Mouse (Mus musculus) C2C12 (cell line): ENCODE measurements around the gene Shroom4. TPM values are rescaled to one million over a fixed set of nuclear protein-coding genes. Genes with fewer than 3 reads are reported as not detected.
A peak's percentile ranks its signal among the peaks of the same experiment; 100 is the strongest.

ENCODE experiments used
- H3K27me3 ChIP-seq: one replicate; pipeline ENCODE4 v1.6.1; 2011; ENCODE audit not compliant: control insufficient read depth, insufficient read depth, insufficient read length
- H3K36me3 ChIP-seq: one replicate; pipeline ENCODE4 v1.6.1; 2011; ENCODE audit not compliant: control insufficient read depth, insufficient read depth
- H3K4me3 ChIP-seq: one replicate; pipeline ENCODE4 v1.5.1; 2011; ENCODE audit warnings: mild to moderate bottlenecking, control low read depth; ENCODE audit not compliant: poor library complexity, insufficient read depth, severe bottlenecking
- H3K79me2 ChIP-seq: one replicate; pipeline ENCODE4 v1.6.1; 2011; ENCODE audit not compliant: control insufficient read depth, insufficient read depth
- H3K79me3 ChIP-seq: one replicate; pipeline ENCODE4 v1.6.1; 2011; ENCODE audit warnings: low read depth, control low read depth
- H3ac ChIP-seq: one replicate; pipeline ENCODE3; 2011; ENCODE audit warnings: low read depth; ENCODE audit not compliant: control insufficient read depth, insufficient read length
- CEBPB ChIP-seq: IDR thresholded peaks from one replicate; pipeline ENCODE4 v1.6.1; 2011; ENCODE audit warnings: low read depth, mild to moderate bottlenecking, control low read depth, moderate library complexity
- CTCF ChIP-seq: IDR thresholded peaks from one replicate; pipeline ENCODE4 v1.5.1; 2011; ENCODE audit not compliant: control insufficient read depth, insufficient read depth, insufficient read length
- FOSL1 ChIP-seq: IDR thresholded peaks from one replicate; pipeline ENCODE4 v1.8.0; 2011; ENCODE audit warnings: mild to moderate bottlenecking, low read length; ENCODE audit not compliant: poor library complexity, insufficient read depth, severe bottlenecking
- MAX ChIP-seq: IDR thresholded peaks from one replicate; pipeline ENCODE4 v1.6.1; 2011; ENCODE audit warnings: mild to moderate bottlenecking, control low read depth
- MYOD1 ChIP-seq: IDR thresholded peaks from one replicate; pipeline ENCODE4 v1.6.1; 2011; ENCODE audit warnings: low read depth; ENCODE audit not compliant: control insufficient read depth, insufficient read length
- MYOG ChIP-seq: IDR thresholded peaks from one replicate; pipeline ENCODE4 v1.6.1; 2011; ENCODE audit not compliant: control insufficient read depth, insufficient read length; ENCODE audit errors: extremely low read depth
- USF1 ChIP-seq: IDR thresholded peaks from one replicate; pipeline ENCODE4 v1.6.1; 2011; ENCODE audit warnings: low read depth, mild to moderate bottlenecking, control low read depth, moderate library complexity
- long read RNA-seq, 2 experiments: library from polyadenylated mRNA; unstranded; transcript quantifications; one replicate each; pipeline ENCODE4 v2.0.0; 2019 to 2020
- polyA plus RNA-seq: library from polyadenylated mRNA; unstranded; fragments of >200 nt; fragmentation: generic; extraction: Trizol; gene quantifications from one replicate; pipeline ENCODE4 v1.2.1, GENCODE M21; 2012; ENCODE audit warnings: missing spikeins

The Shroom4 gene
- 3.1 TPM for polyA plus RNA-seq
- long read RNA-seq, experiment 1, partial matches to known transcripts: 0 of 1 reads
- long read RNA-seq, experiment 1, other reads (novel, unspliced or antisense): 1 of 1 reads
- long read RNA-seq, experiment 2, partial matches to known transcripts: 2 of 11 reads
- long read RNA-seq, experiment 2, other reads (novel, unspliced or antisense): 9 of 11 reads

DNA sequence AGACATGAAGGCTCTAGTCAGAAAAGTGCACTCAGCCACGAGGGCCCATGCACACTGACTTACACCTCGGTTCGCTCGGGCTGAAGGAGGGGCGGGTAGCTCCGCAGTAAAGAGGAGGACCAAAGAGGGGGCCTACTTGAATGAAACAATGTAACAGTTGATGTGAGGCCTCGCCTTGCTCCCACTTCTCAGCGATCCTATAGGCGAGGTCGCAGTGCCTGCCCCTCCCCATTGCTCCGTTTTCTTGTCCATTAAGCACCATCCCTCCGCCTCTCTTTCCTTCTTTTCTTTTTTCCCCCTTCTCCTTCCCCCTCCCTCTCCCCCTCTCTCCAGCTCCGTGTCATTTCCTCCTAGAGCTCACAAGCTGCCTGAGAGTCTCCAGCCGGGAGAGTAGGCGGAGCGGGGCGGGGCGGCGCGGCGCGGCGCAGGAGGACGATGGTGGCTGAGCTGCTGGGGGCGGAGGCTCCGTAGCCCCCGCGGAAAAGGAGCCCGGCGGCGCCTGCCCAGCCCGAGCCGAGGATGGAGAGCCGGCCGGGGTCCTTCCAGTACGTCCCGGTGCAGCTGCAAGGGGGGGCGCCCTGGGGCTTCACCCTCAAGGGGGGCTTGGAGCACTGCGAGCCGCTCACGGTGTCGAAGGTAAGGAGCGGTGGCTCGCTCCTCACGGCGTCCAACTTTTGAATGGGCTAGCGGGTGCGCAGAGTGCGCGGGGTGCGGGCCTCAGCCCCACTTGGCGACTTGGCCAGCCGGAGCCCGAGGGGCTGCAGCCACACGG, at the start of gene Shroom4:
Shroom4 (plus strand) TSS at position 229 of the 772 bp plus-strand sequence.
- peak within 1 kb of the TSS; percentile 89 for H3ac ChIP-seq
- H3K79me2 ChIP-seq: peaks cover 13% of the 10 kb centered on the region
- H3K36me3 ChIP-seq: no peaks in the 10 kb centered on the region

DNA sequence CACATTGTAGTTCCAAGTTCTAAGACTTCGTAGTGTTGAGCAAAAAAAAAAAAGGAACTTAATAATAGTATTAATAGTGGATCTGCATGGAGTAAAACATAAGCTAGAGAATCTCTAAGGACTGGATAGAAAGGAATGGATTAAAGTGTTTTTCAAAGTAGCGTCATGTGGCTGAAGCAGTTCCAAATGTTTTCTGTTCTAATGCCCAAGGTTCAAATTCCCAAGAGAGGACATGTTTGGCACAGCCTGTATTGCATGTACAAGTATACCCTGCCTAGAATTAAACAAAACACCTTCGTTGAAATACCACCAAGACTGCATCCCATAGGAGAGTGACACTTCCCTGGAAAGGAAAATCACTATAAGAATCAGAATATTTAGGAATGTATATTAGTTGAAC, 42.8 kb upstream of the Shroom4 start:
- no peaks in the 10 kb centered on the region for H3K79me3 ChIP-seq
- no peaks in the 10 kb centered on the region for H3K36me3 ChIP-seq
- H3K79me2 ChIP-seq: no peaks in the 10 kb centered on the region
- H3K4me3 ChIP-seq: no peak overlapping the region
- no peaks in the 10 kb centered on the region for H3K27me3 ChIP-seq
- TF ChIP-seq MYOD1 (no peak), MYOG (no peak), CEBPB (no peak), CTCF (no peak), MAX (no peak), USF1 (no peak), FOSL1 (no peak)
- no peak overlapping the region for H3ac ChIP-seq

More for the DNA sequence above, at the start of gene Shroom4:
- TF ChIP-seq MYOD1 (no peak), MAX (no peak), USF1 (no peak)
- Histone ChIP-seq H3K4me3 (peak within 1 kb of the TSS; percentile 39), H3K79me3 (no peaks in the 10 kb centered on the region), H3K27me3 (no peaks in the 10 kb centered on the region)

DNA sequence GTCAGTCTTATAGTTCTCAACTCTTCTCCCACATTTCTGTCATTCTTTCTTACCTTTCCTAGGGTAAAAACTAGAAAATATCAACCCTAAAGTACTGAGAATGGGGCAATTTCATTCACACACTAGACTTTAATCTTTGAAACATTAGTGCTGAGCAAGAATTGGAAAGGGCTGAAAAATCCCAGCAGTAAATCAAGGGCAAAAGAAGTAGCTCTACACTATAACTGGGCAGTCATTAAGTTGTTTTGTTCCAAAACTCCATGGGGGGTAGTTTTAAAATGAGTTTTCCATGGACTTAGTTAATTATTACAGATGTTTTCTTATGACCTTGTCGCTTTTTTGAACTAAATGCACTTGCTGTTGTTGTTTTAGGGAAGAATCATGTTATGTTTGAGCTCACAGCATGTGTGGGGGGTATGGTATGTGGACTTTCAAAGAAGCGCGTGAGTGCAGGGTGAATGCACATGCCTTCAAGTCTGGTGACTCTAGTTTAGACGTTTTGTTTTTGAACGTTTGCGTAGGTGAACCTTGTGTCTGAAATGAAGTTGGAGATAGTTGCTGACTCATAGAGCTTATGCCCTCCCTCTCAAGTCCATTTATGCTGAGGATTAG, 42.0 kb upstream of the Shroom4 start:
- Histone ChIP-seq H3K4me3 (no peak overlapping the region), H3K79me3 (no peaks in the 10 kb centered on the region), H3K79me2 (no peaks in the 10 kb centered on the region), H3K27me3 (no peaks in the 10 kb centered on the region), H3K36me3 (no peaks in the 10 kb centered on the region), H3ac (no peak overlapping the region)
- TF ChIP-seq USF1: no peak
- no peak for TF ChIP-seq MYOG
- no peak for TF ChIP-seq MAX
- no peak for TF ChIP-seq CTCF
- TF ChIP-seq CEBPB: no peak
- no peak for TF ChIP-seq FOSL1
- no peak for TF ChIP-seq MYOD1

DNA sequence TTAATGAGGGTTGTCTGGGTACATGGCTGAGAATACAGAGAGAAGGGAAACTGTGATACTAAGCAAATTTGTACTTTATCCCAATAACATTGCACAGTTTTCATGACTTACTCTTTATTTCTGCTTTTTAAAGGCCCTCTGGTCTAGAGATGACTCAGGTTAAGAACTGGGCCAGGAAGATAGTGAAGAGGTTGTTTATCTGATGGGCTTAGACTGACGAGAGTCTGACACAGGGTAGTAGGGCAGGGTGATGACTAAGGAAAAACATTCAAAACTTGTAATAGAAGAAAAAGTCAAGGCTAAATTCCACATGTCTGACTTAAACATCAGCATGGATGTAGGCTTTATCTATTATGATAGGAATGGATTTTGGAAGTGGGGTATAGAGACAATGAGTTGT, 30.8 kb upstream of the Shroom4 start:
- no peaks in the 10 kb centered on the region for H3K36me3 ChIP-seq
- H3K4me3 ChIP-seq: no peak overlapping the region
- no peak overlapping the region for H3ac ChIP-seq
- TF ChIP-seq MYOD1 (no peak), CEBPB (no peak)
- H3K27me3 ChIP-seq: no peaks in the 10 kb centered on the region
- H3K79me3 ChIP-seq: no peaks in the 10 kb centered on the region
- H3K79me2 ChIP-seq: no peaks in the 10 kb centered on the region

DNA sequence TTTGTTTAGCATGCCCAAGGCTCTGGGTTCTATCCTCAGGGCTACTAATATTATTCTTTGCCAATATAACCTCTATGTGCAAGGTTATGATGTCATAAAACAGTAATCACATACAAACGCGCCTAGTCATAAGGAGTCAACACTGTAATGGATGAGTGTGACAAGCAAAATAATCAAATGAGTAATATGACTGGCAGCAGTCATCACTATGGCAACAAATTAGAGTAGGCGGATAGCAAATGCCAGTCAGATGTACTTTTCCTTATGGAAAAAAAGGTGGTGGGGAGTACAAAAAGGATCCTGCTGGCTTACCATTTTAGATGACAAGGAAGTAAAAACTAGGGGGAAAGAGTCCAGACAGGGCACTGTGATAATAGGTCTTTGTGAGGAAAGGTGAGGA, 28.9 kb upstream of the Shroom4 start:
- Histone ChIP-seq H3K79me2 (no peaks in the 10 kb centered on the region), H3K79me3 (no peaks in the 10 kb centered on the region), H3ac (no peak overlapping the region), H3K36me3 (no peaks in the 10 kb centered on the region), H3K4me3 (no peak overlapping the region), H3K27me3 (no peaks in the 10 kb centered on the region)
- TF ChIP-seq FOSL1 (no peak), CTCF (no peak), MYOG (no peak), MYOD1 (no peak), MAX (no peak), USF1 (no peak), CEBPB (no peak)

DNA sequence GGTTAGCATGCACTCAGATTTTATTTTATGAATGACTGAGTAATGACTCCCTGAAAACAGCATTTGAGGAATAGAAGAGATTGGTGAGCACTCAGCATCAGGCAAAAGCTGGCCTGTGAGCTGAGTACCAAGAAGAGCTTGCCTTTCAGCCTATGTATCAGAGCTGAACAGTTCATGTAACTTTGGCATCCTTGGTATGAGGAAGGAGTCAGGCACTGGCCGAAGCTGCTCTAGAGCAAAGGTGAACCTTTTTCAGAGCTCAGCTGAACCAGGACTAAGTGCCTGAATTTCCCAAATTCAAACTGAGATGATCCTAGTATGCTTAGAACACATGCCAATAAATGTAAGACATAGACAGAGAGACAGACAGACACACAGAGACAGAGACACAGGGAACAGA, 5.8 kb upstream of the Shroom4 start:
- Histone ChIP-seq H3K79me2 (no peaks in the 10 kb centered on the region), H3K4me3 (no peak overlapping the region), H3K36me3 (no peaks in the 10 kb centered on the region), H3ac (no peak overlapping the region), H3K79me3 (no peaks in the 10 kb centered on the region), H3K27me3 (no peaks in the 10 kb centered on the region)
- TF ChIP-seq USF1 (no peak), MYOG (no peak), CTCF (no peak), MAX (no peak), MYOD1 (no peak), CEBPB (no peak), FOSL1 (no peak)
